Mouse (Mus musculus): ENCODE data around the gene Mrpl10. TPM values are rescaled to one million over a fixed set of nuclear protein-coding genes. Genes with fewer than 3 reads are reported as not detected.
A peak's percentile ranks its signal among the peaks of the same experiment; 100 is the strongest.

The Mrpl10 gene
- total and polyA plus RNA-seq, 2 experiments from 2014 or later = 56.6 to 67.7 TPM

DNA sequence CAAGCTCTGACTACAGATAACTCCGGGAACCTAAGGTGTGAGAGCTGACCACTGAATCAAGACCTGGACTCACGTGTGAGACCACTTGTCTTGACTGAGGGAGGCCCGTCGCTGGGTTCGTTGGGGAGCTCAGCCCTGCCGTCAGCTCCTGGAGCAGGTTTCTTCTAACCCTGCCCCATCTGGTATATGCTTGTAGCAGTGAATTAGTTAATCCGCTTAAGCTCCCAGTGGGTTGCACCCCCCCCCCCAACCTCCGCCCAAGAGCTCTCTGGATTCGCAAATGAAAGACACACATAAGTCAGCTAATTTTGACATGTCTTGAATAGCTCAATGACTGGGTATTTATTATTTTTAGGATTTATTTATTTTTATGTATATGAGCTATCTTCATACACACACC lies 38.9 kb downstream of the Mrpl10 start:
- Histone ChIP-seq H3K27me3 (ENCODE audit: insufficient read depth, low read length) (no peaks in the 10 kb centered on the region), H3K9ac (replicated peaks; ENCODE audit: low read length, poor library complexity, severe bottlenecking) (no peak overlapping the region), H3K9me3 (ENCODE audit: low read length) (no peaks in the 10 kb centered on the region), H3K4me2 (ENCODE audit: low read depth, low read length, poor library complexity, severe bottlenecking) (no peak overlapping the region), H3K36me3 (ENCODE audit: insufficient read depth, low read length) (no peaks in the 10 kb centered on the region), H3K4me3 (ENCODE audit: low read depth, low read length) (no peak overlapping the region), H3K27ac (ENCODE audit: low read depth, low read length) (no peak overlapping the region), H3K4me1 (ENCODE audit: insufficient read depth, low read length) (no peaks in the 10 kb centered on the region)
- TF ChIP-seq CTCF (IDR thresholded peaks at IDR 0.05) = no peak
- WGBS = 10% methylated on average over 9 of the region's 9 CpGs
- no peak for ATAC-seq (ENCODE audit: low FRiP score)
- DNase-seq (ENCODE audit: low spot score) = no peak

GRCm38 (mm10) chr11:97082977-97083376 lies 41.6 kb downstream of the Mrpl10 start:
- 42% methylated on average over 11 of the region's 11 CpGs for WGBS
- no peak overlapping the region for H3K9ac ChIP-seq (replicated peaks; ENCODE audit: low read length, poor library complexity, severe bottlenecking)
- no peak overlapping the region for H3K4me2 ChIP-seq (ENCODE audit: low read depth, low read length, poor library complexity, severe bottlenecking)
- no peaks in the 10 kb centered on the region for H3K27me3 ChIP-seq (ENCODE audit: insufficient read depth, low read length)
- no peaks in the 10 kb centered on the region for H3K9me3 ChIP-seq (ENCODE audit: low read length)
- peak; percentile 72 for TF ChIP-seq CTCF (IDR thresholded peaks at IDR 0.05)
- H3K36me3 ChIP-seq (ENCODE audit: insufficient read depth, low read length) = no peaks in the 10 kb centered on the region
- no peak overlapping the region for H3K27ac ChIP-seq (ENCODE audit: low read depth, low read length)
- DNase-seq (ENCODE audit: low spot score) (peak; percentile 45), ATAC-seq (ENCODE audit: low FRiP score) (no peak)
- H3K4me1 ChIP-seq (ENCODE audit: insufficient read depth, low read length) = no peaks in the 10 kb centered on the region
- H3K4me3 ChIP-seq (ENCODE audit: low read depth, low read length) = no peak overlapping the region

- Histone ChIP-seq H3K36me3 (ENCODE audit: insufficient read depth, low read length) (no peaks in the 10 kb centered on the region), H3K27ac (ENCODE audit: low read depth, low read length) (no peak overlapping the region), H3K27me3 (ENCODE audit: insufficient read depth, low read length) (no peaks in the 10 kb centered on the region), H3K9ac (replicated peaks; ENCODE audit: low read length, poor library complexity, severe bottlenecking) (no peak overlapping the region), H3K4me2 (ENCODE audit: low read depth, low read length, poor library complexity, severe bottlenecking) (no peak overlapping the region), H3K4me1 (ENCODE audit: insufficient read depth, low read length) (no peaks in the 10 kb centered on the region), H3K9me3 (ENCODE audit: low read length) (no peaks in the 10 kb centered on the region), H3K4me3 (ENCODE audit: low read depth, low read length) (no peak overlapping the region)
- DNase-seq (ENCODE audit: low spot score) (no peak), ATAC-seq (ENCODE audit: low FRiP score) (0 out of 2 replicates have a peak, but pooled peaks have one; percentile 3)
- WGBS = 34% methylated on average over 22 of the region's 22 CpGs
- TF ChIP-seq CTCF (IDR thresholded peaks at IDR 0.05) = no peak
Measured at GRCm38 (mm10) chr11:97083401-97084140, 42.2 kb downstream of the Mrpl10 start.

DNA sequence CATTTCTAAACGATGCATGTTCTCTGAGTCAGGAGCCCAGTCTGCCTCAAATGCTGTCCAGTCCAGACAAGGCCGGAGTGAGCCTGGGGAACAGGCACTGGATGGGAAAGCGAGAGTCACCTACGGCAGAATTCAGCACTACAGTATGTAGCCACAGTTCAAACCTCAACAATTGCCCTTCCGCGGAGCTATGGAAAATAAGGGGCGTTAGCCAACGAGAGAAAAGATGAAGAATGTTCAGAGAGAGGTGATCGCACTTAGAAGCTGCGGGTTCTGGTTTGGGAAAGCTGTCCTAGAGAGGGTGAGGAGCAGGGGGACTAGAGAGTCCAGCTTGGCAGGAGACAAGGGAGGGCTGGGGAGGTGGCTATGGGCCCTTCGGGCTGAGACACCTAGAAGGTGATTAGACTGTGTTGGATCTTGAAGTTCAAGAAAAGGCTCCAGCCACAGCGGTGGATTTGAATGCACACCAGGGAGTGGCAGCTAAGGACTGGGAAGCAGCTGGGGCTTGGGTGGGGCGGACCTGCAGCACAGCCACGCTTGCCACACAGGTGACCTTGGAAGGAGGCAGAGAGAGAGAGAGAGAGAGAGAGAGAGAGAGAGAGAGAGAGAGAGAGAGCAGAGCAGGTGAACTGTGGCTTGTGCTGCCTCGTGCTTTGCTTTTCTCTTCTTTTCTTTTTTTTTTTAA lies 43.6 kb downstream of the Mrpl10 start:
- no peaks in the 10 kb centered on the region for H3K4me1 ChIP-seq (ENCODE audit: insufficient read depth, low read length)
- no peak overlapping the region for H3K9ac ChIP-seq (replicated peaks; ENCODE audit: low read length, poor library complexity, severe bottlenecking)
- DNase-seq (ENCODE audit: low spot score) = no peak
- 88% methylated on average over 15 of the region's 15 CpGs for WGBS
- no peak for ATAC-seq (ENCODE audit: low FRiP score)
- H3K4me2 ChIP-seq (ENCODE audit: low read depth, low read length, poor library complexity, severe bottlenecking) = no peak overlapping the region
- H3K36me3 ChIP-seq (ENCODE audit: insufficient read depth, low read length) = no peaks in the 10 kb centered on the region
- TF ChIP-seq CTCF (IDR thresholded peaks at IDR 0.05) = no peak
- H3K4me3 ChIP-seq (ENCODE audit: low read depth, low read length) = no peak overlapping the region
- H3K27me3 ChIP-seq (ENCODE audit: insufficient read depth, low read length) = no peaks in the 10 kb centered on the region
- no peak overlapping the region for H3K27ac ChIP-seq (ENCODE audit: low read depth, low read length)
- no peaks in the 10 kb centered on the region for H3K9me3 ChIP-seq (ENCODE audit: low read length)

- DNase-seq (ENCODE audit: low spot score) = no peak
- 70% methylated on average over 6 of the region's 6 CpGs for WGBS
- Histone ChIP-seq H3K4me3 (ENCODE audit: low read depth, low read length) (no peak overlapping the region), H3K9ac (replicated peaks; ENCODE audit: low read length, poor library complexity, severe bottlenecking) (no peak overlapping the region), H3K27ac (ENCODE audit: low read depth, low read length) (no peak overlapping the region), H3K36me3 (ENCODE audit: insufficient read depth, low read length) (no peaks in the 10 kb centered on the region), H3K4me2 (ENCODE audit: low read depth, low read length, poor library complexity, severe bottlenecking) (no peak overlapping the region), H3K9me3 (ENCODE audit: low read length) (no peaks in the 10 kb centered on the region), H3K4me1 (ENCODE audit: insufficient read depth, low read length) (no peaks in the 10 kb centered on the region), H3K27me3 (ENCODE audit: insufficient read depth, low read length) (no peaks in the 10 kb centered on the region)
- no peak for TF ChIP-seq CTCF (IDR thresholded peaks at IDR 0.05)
- ATAC-seq (ENCODE audit: low FRiP score) = no peak
Measured at GRCm38 (mm10) chr11:97086365-97086764, 45.0 kb downstream of the Mrpl10 start.

DNA sequence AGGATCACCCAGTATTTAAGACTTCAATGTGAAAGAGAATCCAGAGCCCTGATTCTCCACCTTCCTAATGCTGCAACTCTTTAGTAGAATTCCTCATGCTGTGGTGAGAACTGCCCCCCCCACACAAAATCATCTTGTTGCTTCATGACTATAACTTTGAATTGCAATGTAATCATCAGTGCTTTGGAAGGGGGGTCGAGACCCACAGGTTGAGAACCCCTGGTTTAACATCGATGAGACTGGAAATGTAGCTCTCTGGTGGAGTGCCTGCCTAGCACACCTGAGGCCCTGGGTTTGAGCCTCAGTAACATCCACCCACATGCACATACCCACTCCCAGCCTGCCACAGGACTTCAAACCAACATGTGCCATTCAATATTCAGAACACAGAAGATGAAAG lies 53.2 kb downstream of the Mrpl10 start:
- Histone ChIP-seq H3K9ac (replicated peaks; ENCODE audit: low read length, poor library complexity, severe bottlenecking) (no peak overlapping the region), H3K9me3 (ENCODE audit: low read length) (no peaks in the 10 kb centered on the region), H3K4me3 (ENCODE audit: low read depth, low read length) (no peak overlapping the region), H3K27me3 (ENCODE audit: insufficient read depth, low read length) (no peaks in the 10 kb centered on the region; the same call in none of the 2 replicates), H3K36me3 (ENCODE audit: insufficient read depth, low read length) (no peaks in the 10 kb centered on the region), H3K4me2 (ENCODE audit: low read depth, low read length, poor library complexity, severe bottlenecking) (no peak overlapping the region), H3K4me1 (ENCODE audit: insufficient read depth, low read length) (no peaks in the 10 kb centered on the region), H3K27ac (ENCODE audit: low read depth, low read length) (no peak overlapping the region)
- WGBS = 73% methylated on average over 2 of the region's 2 CpGs
- DNase-seq (ENCODE audit: low spot score) (no peak), ATAC-seq (ENCODE audit: low FRiP score) (no peak)
- no peak for TF ChIP-seq CTCF (IDR thresholded peaks at IDR 0.05)
